Mouse (Mus musculus) hindbrain, embryonic 15.5 days (tissue): ENCODE results near the gene Hddc2. TPM values are rescaled to one million over a fixed set of nuclear protein-coding genes. Genes with fewer than 3 reads are reported as not detected.
"Not testable (repeated sequence)": the region's sequence is repeated elsewhere in the genome, so short reads cannot be mapped to it uniquely, and the experiment has no call there.

Source experiments
- ATAC-seq: fragments of 200-750 bp; cut with Nextera tagmentation; 2 replicates; pipeline ENCODE4 v1.8.0; 2017; ENCODE audit warnings: low read depth, moderate number of reproducible peaks, moderate TSS enrichment; ENCODE audit not compliant: low FRiP score
- H3K27ac ChIP-seq: fragments of 300-500 bp; sonication (generic); replicated peaks from 2 replicates; pipeline ENCODE4 v1.5.1; 2015; ENCODE audit warnings: mild to moderate bottlenecking, inconsistent platforms
- H3K27me3 ChIP-seq: fragments of 300-500 bp; sonication (generic); 2 replicates; pipeline ENCODE4 v1.6.1; 2015; ENCODE audit warnings: control low read depth, inconsistent platforms
- H3K36me3 ChIP-seq: fragments of 300-500 bp; sonication (generic); 2 replicates; pipeline ENCODE4 v1.6.1; 2015; ENCODE audit warnings: control low read depth, inconsistent platforms
- H3K4me1 ChIP-seq: fragments of 300-500 bp; sonication (generic); replicated peaks from 2 replicates; pipeline ENCODE4 v1.6.1; 2015; ENCODE audit warnings: control low read depth, inconsistent platforms
- H3K4me2 ChIP-seq: fragments of 300-500 bp; sonication (generic); 2 replicates; pipeline ENCODE4 v1.6.1; 2015; ENCODE audit warnings: moderate library complexity, mild to moderate bottlenecking, inconsistent platforms
- H3K4me3 ChIP-seq: fragments of 300-500 bp; sonication (generic); 2 replicates; pipeline ENCODE4 v1.5.1; 2015; ENCODE audit warnings: mild to moderate bottlenecking, inconsistent platforms
- H3K9ac ChIP-seq: fragments of 300-500 bp; sonication (generic); 2 replicates; pipeline ENCODE4 v1.6.1; 2015; ENCODE audit warnings: inconsistent platforms
- H3K9me3 ChIP-seq: fragments of 300-500 bp; sonication (generic); 2 replicates; pipeline ENCODE4 v1.6.1; 2016; ENCODE audit warnings: control low read depth, inconsistent platforms
- WGBS: fragments of 180-500 bp; shearing (Covaris S2); methylation state at CpG from one replicate; pipeline ENCODE4 v1.1.7; 2015; 5-methylcytosine and 5-hydroxymethylcytosine counted together
- polyA plus RNA-seq: library from polyadenylated mRNA; unstranded; fragments of >200 nt; fragmentation: Nextera tagmentation; extraction: Ambion mirVana; gene quantifications from 2 replicates; pipeline ENCODE4 v1.2.1, GENCODE M21; 2015

Hddc2 gene
- polyA plus RNA-seq, 1 experiment from 2014 or later = 57.5 TPM

- 11% methylated on average over 4 of the region's 5 CpGs for WGBS
- not testable (repeated sequence) for H3K4me2 ChIP-seq
Observed at GRCm38 (mm10) chr10:31370200-31370599, 57.0 kb downstream of the Hddc2 start.

More at GRCm38 (mm10) chr10:31370200-31370599, 57.0 kb downstream of the Hddc2 start:
- H3K36me3 ChIP-seq, ATAC-seq, H3K9ac ChIP-seq, H3K9me3 ChIP-seq, H3K27ac ChIP-seq, H3K4me1 ChIP-seq, H3K27me3 ChIP-seq, H3K4me3 ChIP-seq: not testable (repeated sequence)

Other genes with a start within 250 kb of the Hddc2 start
- 40.8 and 41.7 TPM in 2 replicates for gene Tpd52l1, start 132.6 kb downstream of the Hddc2 start, polyA plus RNA-seq